Mouse (Mus musculus) urinary bladder, postnatal 4 days (tissue): ENCODE data around the gene Olfr1444.

Experiments used
- DNase-seq, 2 experiments: peaks; one replicate each; pipeline ENCODE4 v3.0.0; 2021 to 2022; ENCODE audit warnings: low spot score in 2 of 2

Gene Olfr1444

DNA sequence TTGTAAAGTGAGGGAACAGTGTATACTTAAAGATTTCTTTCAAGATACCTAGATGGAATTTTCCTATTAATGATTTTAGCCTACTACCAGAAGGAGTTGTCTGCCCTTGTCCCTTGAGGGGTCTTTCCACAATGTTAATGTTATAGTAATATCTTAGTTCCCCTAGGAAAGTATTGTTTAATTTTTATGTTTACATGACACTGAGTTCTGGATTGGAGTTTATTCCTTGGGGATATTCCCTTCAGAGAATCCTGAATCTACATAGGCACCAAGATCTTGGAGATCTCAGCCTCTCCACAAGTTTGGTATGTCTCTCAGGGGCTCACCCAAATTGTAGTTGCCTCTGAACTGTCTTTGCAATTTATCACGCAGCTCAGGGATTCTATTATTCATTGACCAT, at the start of gene Olfr1444:
Gene Olfr1444 (plus strand): TSS at position 301 of the 400 bp plus-strand sequence.
- DNase-seq: no peak

DNA sequence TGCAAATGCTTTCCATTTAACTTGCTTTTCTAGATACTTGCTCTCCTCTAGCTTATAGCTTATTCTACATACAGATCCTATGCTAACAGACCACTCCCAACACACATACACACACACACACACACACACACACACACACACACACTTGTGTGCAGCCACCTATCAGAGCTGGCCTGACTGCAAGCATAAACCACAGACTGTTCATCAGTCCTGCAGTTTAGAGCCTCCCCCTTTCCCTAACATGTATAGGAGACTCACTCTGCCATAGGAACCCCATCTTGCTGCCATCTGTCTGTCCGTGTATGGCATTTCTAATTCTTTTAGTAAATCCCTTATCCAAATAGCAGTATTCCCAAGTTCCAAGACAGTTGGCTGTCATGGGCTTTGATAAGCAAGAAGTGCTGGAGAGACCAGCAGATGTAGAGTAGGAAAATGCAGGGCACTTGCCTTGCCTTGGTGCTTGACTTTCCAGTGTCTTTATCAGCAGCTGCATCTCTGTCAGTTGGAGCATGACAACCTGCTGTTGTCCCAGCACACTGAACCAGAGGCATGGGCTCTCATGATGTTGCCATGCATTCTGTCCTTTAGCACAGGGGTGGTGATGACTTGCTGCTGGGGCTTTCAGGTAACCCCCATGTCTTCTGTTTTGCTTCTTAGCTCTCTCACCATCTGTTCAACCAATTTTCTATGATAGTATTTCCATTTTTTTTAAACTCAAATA, 44.3 kb upstream of the Olfr1444 start:
- no peak for DNase-seq

DNA sequence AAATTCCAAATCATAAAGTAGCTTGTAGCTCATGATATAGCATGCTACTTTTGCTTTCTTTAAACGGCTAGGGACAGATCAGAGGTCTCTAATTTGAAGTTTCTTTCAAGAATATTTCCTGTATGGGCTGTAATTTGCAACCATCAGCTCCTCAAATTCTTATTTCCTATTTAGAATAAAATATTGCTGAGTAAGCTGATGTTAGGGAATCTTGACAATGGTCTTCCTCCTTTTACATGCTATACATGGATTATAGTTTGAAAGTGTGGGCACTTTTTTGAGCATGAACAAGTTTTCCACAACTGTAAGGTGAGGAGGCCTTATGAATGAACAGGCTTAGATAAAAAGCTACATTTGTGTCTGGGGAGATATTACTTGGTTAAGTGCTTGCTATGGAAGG, 43.2 kb upstream of the Olfr1444 start:
- no peak for DNase-seq

DNA sequence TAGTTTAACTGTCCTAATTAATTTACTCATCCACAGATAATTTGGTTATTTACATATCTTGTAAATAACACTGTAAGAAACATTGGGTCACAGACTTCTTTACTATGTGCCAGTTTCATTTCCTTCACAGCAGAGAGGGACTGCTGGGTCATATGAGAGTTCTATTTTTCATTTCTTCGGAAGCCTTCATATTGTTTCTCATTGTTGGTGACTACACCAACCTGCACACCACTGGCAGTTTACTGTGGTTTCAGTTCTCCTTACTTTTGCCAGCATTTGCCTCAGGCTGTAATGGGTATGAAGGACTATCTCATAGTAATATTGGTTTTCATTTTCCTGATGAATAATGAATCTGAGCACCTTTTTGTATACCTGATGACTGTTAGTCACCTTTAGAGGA, 38.6 kb upstream of the Olfr1444 start:
- DNase-seq: no peak

DNA sequence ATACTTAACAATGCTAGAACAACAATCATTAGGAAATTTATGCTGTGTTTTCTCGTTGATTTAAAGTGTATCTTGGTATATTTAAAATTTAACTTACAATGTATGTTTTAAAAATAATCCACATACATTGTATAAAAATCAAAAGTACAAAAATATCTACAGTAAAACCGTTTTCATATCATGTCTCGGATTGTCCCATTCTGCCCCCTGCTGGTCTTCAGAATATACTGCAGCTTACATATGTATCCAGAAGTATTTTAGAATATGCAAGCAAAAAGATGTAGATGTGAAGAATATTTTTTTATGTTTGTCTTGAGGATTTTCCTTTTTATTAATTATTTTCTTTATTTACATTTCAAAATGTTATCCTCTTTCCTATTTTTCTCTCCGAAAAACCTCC, 36.7 kb upstream of the Olfr1444 start:
- no peak for DNase-seq

DNA sequence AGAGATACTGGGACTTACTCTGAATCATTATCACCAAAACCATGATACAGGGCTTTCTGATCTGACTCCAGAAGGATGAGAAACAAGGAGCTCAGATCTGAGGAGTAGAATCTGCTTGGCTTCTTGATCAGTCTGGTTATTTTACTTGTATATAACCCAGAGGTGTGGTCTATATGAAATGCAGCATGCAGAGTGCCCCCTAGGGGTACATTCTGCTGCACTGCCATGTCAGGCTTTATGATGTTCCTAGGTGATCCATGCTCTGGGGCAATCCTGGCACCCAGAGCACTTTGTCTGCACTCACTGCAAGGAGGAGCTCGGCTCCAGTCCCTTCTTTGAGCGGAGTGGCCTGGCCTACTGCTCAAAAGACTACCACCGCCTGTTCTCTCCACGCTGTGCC, 32.5 kb upstream of the Olfr1444 start:
- DNase-seq: no peak

DNA sequence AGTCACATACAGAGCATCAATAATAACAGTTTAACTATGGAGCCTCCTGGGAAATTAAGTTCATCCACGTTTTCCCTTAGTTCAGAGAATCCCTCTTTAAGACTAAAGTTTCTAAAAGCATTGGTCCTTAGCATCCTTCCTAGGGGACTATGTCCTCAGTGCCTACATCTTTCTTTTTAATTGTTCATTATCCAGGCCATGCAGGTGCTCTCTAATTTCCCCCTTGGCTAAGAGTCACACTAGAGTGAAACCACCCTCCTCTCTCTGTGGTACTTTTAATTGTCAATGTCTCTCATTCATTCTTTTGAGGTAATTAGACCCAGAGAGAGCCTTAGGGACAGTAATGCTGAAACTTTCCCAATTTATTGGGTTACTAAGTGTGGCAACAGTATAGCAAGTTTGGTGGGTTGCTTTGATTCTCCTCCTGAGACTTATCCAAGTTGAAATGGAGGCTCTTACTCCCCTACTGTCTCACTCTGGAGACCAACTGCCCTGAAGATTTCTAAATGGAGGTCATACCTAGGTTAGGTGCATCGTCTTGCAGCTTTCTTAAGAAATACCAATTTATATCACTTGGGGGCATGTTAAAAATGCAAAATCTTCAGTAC, 26.2 kb upstream of the Olfr1444 start:
- no peak for DNase-seq

DNA sequence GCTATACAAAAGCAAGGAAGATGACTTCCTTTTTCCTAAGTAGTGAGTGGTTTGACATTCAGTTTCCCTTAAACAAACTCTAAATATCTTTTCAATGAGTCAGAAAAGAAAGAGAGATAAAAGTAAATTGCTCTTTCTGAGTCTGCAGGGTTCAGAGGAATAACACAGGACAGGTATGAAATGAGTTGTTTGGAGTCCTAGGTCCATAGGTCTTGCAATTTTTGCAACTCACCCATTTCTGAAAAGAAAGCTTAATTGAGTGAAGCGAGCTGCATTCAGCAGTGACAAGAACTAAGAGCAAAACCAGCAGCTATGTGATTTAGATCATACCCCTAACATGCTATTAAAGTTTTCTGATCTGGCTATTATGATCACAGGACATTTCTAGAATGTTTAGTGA, 25.5 kb upstream of the Olfr1444 start:
- no peak for DNase-seq

DNA sequence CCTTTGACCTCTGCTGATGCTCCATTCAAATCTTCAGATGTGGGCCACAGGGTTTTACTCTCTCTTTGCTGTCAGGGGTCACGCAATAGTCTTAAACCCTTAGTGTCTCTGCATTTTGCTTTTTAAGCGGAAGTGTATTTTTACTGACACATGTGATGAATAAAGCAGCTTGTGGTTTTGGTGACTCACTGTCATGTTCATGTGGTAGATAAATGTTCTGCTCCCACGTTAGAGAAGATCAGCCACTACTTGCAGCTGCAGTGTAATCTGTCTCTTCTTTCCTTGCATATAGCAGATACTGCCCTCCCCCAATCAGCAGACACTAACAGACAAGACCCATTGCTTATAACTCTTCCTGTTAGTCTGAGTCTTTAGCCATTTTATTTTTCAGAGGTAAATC, 23.5 kb upstream of the Olfr1444 start:
- DNase-seq: no peak

DNA sequence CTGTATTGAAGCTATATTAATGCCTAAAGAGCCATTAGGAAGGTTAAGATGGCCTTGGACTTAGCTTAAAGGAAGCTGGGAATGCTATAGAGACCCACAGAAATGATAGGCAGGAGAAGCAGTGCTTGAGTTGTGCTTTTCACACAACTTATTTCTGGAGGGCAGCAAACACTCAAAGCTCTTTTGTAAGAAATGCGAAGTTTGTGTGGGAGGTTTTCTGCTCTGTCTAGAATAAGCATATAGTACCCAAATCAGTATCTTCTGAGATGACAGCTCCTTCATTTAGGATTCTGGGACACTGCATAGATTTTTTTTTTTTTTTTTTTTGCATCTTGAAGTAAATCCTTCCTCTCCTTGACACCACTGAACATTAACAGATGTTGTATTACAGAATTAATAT, 18.6 kb upstream of the Olfr1444 start:
- DNase-seq: no peak

DNA sequence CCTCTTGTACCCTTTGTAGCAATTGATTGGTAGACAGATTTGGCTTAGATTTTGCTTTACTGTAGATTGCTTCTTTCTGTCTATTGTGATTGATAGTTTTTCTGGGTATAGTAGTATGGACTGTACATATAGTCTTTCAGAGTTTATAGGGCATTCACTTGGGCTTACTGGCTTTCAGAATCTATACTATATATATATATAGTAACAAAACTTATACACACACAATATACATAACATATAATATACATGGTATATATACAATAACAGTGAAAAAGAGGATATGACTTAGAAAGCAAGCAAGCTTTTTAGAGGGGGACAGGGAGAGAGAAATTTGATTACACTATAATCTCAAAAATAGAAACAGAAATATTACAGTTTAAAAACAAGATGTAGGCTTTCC, 10.7 kb upstream of the Olfr1444 start, which contains the start of gene Gm5244:
Gene Gm5244 (plus strand): TSS at position 301 of the 400 bp plus-strand sequence.
- DNase-seq: no peak

DNA sequence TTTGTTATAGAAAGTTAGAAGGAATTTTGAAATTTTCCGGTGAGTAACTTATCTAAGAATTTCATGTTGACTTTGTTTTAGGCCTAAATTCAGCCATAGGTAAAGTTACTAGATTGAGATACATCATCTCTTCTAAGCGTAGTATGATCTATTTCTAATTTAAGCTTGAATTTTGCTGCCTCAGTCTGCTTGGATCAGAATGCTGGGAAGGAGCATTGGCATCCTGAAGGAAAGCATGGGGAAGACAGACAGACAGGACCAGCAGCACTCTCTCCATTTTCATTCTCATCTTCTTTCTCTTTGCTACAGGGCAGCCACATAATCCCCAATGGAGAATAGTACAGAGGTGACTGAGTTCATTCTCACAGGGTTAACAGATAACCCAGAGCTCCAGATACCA, 26.5 kb downstream of the Olfr1444 start, which contains the start of gene Olfr1445:
Gene Olfr1445 (plus strand): TSS at position 301 of the 400 bp plus-strand sequence.
- no peak for DNase-seq

DNA sequence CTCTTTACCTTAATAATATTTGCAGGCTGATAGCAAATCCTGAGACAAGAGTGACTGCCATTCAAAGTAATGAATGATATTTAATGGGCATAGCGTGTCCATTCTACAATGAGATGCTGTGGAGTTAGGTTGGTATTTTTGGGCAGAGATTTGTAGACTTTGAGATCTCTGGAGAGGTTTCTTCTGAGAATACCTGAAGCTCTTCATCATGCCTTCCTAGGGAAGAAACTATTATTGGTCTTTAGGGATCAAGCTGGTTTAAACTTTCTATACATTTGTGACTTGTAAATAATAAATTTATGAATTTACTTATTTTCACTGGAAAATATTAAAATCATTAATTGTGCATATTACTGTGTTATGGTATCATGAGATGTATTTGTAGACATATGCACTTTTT, 36.3 kb downstream of the Olfr1444 start, which contains the start of gene Olfr1446:
Gene Olfr1446 (minus strand): TSS at position 101 of the 400 bp plus-strand sequence.
- DNase-seq: no peak

DNA sequence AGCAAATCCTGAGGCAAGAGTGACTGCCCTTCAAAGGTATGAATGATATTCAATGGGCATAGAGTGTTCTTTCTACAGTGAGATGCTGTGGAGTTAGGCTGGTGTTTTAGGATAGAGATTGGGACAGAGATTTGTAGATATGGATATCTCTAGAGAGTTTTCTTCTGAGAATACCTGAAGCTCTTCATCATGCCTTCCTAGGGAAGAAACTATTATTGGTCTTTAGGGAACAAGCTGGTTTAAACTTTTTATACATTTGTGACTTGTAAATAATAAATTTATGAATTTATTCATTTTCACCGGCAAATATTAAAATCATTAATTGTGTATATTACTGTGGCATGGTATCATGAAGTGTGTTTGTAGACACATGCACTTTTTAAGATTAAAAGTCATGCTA, 46.6 kb downstream of the Olfr1444 start, which contains the start of gene Olfr1447:
Gene Olfr1447 (minus strand): TSS at position 101 of the 400 bp plus-strand sequence.
- no peak for DNase-seq
